Mouse (Mus musculus) stomach, postnatal 0 days (tissue): ENCODE results near the gene Pfn3. TPM values are rescaled to one million over a fixed set of nuclear protein-coding genes. Genes with fewer than 3 reads are reported as not detected.

Experiments
- ATAC-seq: fragments of 200-750 bp; cut with Nextera tagmentation; 2 replicates; pipeline ENCODE4 v1.8.0; 2017; ENCODE audit not compliant: low FRiP score, low TSS enrichment
- DNase-seq: peaks from one replicate; pipeline ENCODE4 v3.0.0-alpha.2; 2016; ENCODE audit warnings: low spot score
- H3K27ac ChIP-seq: fragments of 300-500 bp; sonication (generic); replicated peaks from 2 replicates; pipeline ENCODE4 v1.5.1; 2014; ENCODE audit warnings: mild to moderate bottlenecking, control low read depth
- H3K27me3 ChIP-seq: fragments of 300-500 bp; sonication (generic); 2 replicates; pipeline ENCODE4 v1.6.1; 2014; ENCODE audit warnings: low read length; ENCODE audit not compliant: control insufficient read depth, insufficient read depth
- H3K36me3 ChIP-seq: fragments of 300-500 bp; sonication (generic); 2 replicates; pipeline ENCODE4 v1.6.1; 2014; ENCODE audit warnings: low read length, mixed read lengths; ENCODE audit not compliant: control insufficient read depth, insufficient read depth
- H3K4me1 ChIP-seq: fragments of 300-500 bp; sonication (generic); replicated peaks from 2 replicates; pipeline ENCODE4 v1.6.1; 2014; ENCODE audit warnings: antibody characterized with exemption; ENCODE audit not compliant: control insufficient read depth, insufficient read depth
- H3K4me2 ChIP-seq: fragments of 300-500 bp; sonication (generic); replicated peaks from 2 replicates; pipeline ENCODE4 v1.6.1; 2014; ENCODE audit warnings: low read depth, mild to moderate bottlenecking, control low read depth, moderate library complexity
- H3K4me3 ChIP-seq: fragments of 300-500 bp; sonication (generic); 2 replicates; pipeline ENCODE4 v1.5.1; 2014; ENCODE audit warnings: low read depth, low read length, control low read depth
- H3K9ac ChIP-seq: fragments of 300-500 bp; sonication (generic); 2 replicates; pipeline ENCODE4 v1.6.1; 2014; ENCODE audit warnings: mild to moderate bottlenecking, low read length, control low read depth, mixed read lengths
- H3K9me3 ChIP-seq: fragments of 300-500 bp; sonication (generic); 2 replicates; pipeline ENCODE4 v1.6.1; 2016; ENCODE audit warnings: low read length; ENCODE audit not compliant: control insufficient read depth
- CTCF ChIP-seq: IDR thresholded peaks from 2 replicates; pipeline ENCODE4 v1.5.1; 2016; ENCODE audit warnings: antibody characterized with exemption, low read depth, mild to moderate bottlenecking, moderate library complexity
- EP300 ChIP-seq: optimal IDR thresholded peaks from 2 replicates; pipeline ENCODE3; 2016; ENCODE audit warnings: antibody characterized with exemption
- WGBS: fragments of 180-500 bp; shearing (Covaris S2); extraction: QIAGEN DNeasy Blood & Tissue Kit; methylation state at CpG from one replicate; pipeline ENCODE4 v1.1.7; 2014; 5-methylcytosine and 5-hydroxymethylcytosine counted together
- microRNA-seq: library from miRNA; unstranded; fragments of <30 nt; microRNA quantifications from one replicate; pipeline ENCODE4, GENCODE M21; 2016
- polyA plus RNA-seq: library from polyadenylated mRNA; unstranded; fragments of >200 nt; fragmentation: Nextera tagmentation; extraction: Ambion mirVana; gene quantifications from 2 replicates; pipeline ENCODE4 v1.2.1, GENCODE M21; 2015

Gene Pfn3
- polyA plus RNA-seq, 1 experiment from 2014 or later: not detected

- TF ChIP-seq CTCF (no peak), EP300 (no peak)
- Histone ChIP-seq H3K4me1 (no peaks in the 10 kb centered on the region), H3K4me2 (no peak overlapping the region), H3K4me3 (no peak overlapping the region), H3K27me3 (no peaks in the 10 kb centered on the region), H3K9ac (no peak overlapping the region), H3K36me3 (no peaks in the 10 kb centered on the region), H3K9me3 (no peaks in the 10 kb centered on the region), H3K27ac (no peak overlapping the region)
- 60% methylated on average over 8 of the region's 8 CpGs for WGBS
- DNase-seq: no peak
- ATAC-seq: no peak
These were observed 43.9 kb downstream of the Pfn3 start for GRCm38 (mm10) chr13:55371007-55371681.

- no peak for TF ChIP-seq EP300
- TF ChIP-seq CTCF: no peak
- Histone ChIP-seq H3K36me3 (no peaks in the 10 kb centered on the region), H3K27ac (no peak overlapping the region), H3K4me2 (0 out of 2 replicates have a peak overlapping the region, but pooled peaks have one; percentile 5), H3K4me3 (no peak overlapping the region), H3K27me3 (no peaks in the 10 kb centered on the region), H3K4me1 (no peaks in the 10 kb centered on the region), H3K9me3 (no peaks in the 10 kb centered on the region), H3K9ac (no peak overlapping the region)
- ATAC-seq: no peak
- DNase-seq: no peak
- WGBS: 56% methylated on average over 3 of the region's 3 CpGs
These were observed 44.8 kb downstream of the Pfn3 start for GRCm38 (mm10) chr13:55370234-55370633.

GRCm38 (mm10) chr13:55369531-55370114 lies 45.4 kb downstream of the Pfn3 start, which contains the start of gene Rgs14:
Gene Rgs14 (plus strand): TSS chr13:55369732.
- Histone ChIP-seq H3K4me2 (0 out of 2 replicates have a peak within 1 kb of the TSS, but pooled peaks have one; percentile 25), H3K9ac (no peak within 1 kb of the TSS), H3K27ac (no peak within 1 kb of the TSS), H3K4me3 (no peak within 1 kb of the TSS), H3K4me1 (no peaks in the 10 kb centered on the region), H3K9me3 (no peaks in the 10 kb centered on the region), H3K36me3 (no peaks in the 10 kb centered on the region), H3K27me3 (no peaks in the 10 kb centered on the region)
- DNase-seq: peak; percentile 26
- TF ChIP-seq EP300 (no peak), CTCF (no peak)
- peak; percentile 35; the same call in 1 of the 2 replicates for ATAC-seq
- WGBS: 43% methylated on average over 13 of the region's 13 CpGs

GRCm38 (mm10) chr13:55368401-55368800 lies 46.6 kb downstream of the Pfn3 start:
- Histone ChIP-seq H3K9ac (no peak overlapping the region), H3K4me1 (no peaks in the 10 kb centered on the region), H3K4me3 (no peak overlapping the region), H3K27ac (no peak overlapping the region), H3K9me3 (no peaks in the 10 kb centered on the region), H3K4me2 (no peak overlapping the region), H3K36me3 (no peaks in the 10 kb centered on the region), H3K27me3 (no peaks in the 10 kb centered on the region)
- TF ChIP-seq CTCF (peak; percentile 40), EP300 (no peak)
- WGBS: 63% methylated on average over 7 of the region's 7 CpGs
- no peak for ATAC-seq
- DNase-seq: no peak

Small RNAs within 50 kb of the gene (microRNA-seq; reads per million reads assigned to microRNA genes)
- gene Mir6943: not detected

Other genes starting within 250 kb of the Pfn3 start
- gene Nsd1, start 205.4 kb downstream of the Pfn3 start, polyA plus RNA-seq: 33.7 and 35.0 TPM in 2 replicates
- 350 and 354 TPM in 2 replicates for gene Prelid1, start 94.7 kb downstream of the Pfn3 start, polyA plus RNA-seq
- gene Rab24, start 93.3 kb downstream of the Pfn3 start, polyA plus RNA-seq: 79.7 and 85.3 TPM in 2 replicates
- gene Mxd3, start 85.4 kb downstream of the Pfn3 start, polyA plus RNA-seq: 9.7 and 12.4 TPM in 2 replicates
- 73.7 and 76.5 TPM in 2 replicates for gene Lman2, start 52.4 kb downstream of the Pfn3 start, polyA plus RNA-seq
- 0.51 and 0.73 TPM in 2 replicates for gene Rgs14, start 45.5 kb downstream of the Pfn3 start, polyA plus RNA-seq
- gene Slc34a1, start 17.0 kb downstream of the Pfn3 start, polyA plus RNA-seq: not detected in 2 replicates
- gene F12, start 11.6 kb upstream of the Pfn3 start, polyA plus RNA-seq: 0.41 and 0.68 TPM in 2 replicates
- 17.7 and 19.0 TPM in 2 replicates for gene Grk6, start 29.8 kb upstream of the Pfn3 start, polyA plus RNA-seq
- 0.13 and 0.28 TPM in 2 replicates for gene Prr7, start 49.0 kb upstream of the Pfn3 start, polyA plus RNA-seq
- 39.3 and 40.4 TPM in 2 replicates for gene Dbn1, start 72.9 kb upstream of the Pfn3 start, polyA plus RNA-seq
- 174 and 193 TPM in 2 replicates for gene Pdlim7, start 98.4 kb upstream of the Pfn3 start, polyA plus RNA-seq
- 1.0 and 1.3 TPM in 2 replicates for gene Dok3, start 114.1 kb upstream of the Pfn3 start, polyA plus RNA-seq
- gene Ddx41, start 121.4 kb upstream of the Pfn3 start, polyA plus RNA-seq: 24.2 and 25.6 TPM in 2 replicates
- gene Fam193b, start 155.9 kb upstream of the Pfn3 start, polyA plus RNA-seq: 10.2 and 11.1 TPM in 2 replicates
- 123 and 136 TPM in 2 replicates for gene Tmed9, start 158.5 kb upstream of the Pfn3 start, polyA plus RNA-seq
- gene B4galt7, start 184.7 kb upstream of the Pfn3 start, polyA plus RNA-seq: 15.9 and 16.0 TPM in 2 replicates
- 32.0 and 33.0 TPM in 2 replicates for gene Caml, start 207.8 kb upstream of the Pfn3 start, polyA plus RNA-seq
- 14.9 and 15.2 TPM in 2 replicates for gene Ddx46, start 219.8 kb upstream of the Pfn3 start, polyA plus RNA-seq